Mouse (Mus musculus): ENCODE data around the gene Ttc39b. TPM values are rescaled to one million over a fixed set of nuclear protein-coding genes. Genes with fewer than 3 reads are reported as not detected.
"Not testable (repeated sequence)": the region's sequence is repeated elsewhere in the genome, so short reads cannot be mapped to it uniquely, and the experiment has no call there.

Gene Ttc39b
- total RNA-seq, 2 experiments from 2014 or later, result 6.5 to 9.2 TPM

GRCm38 (mm10) chr4:83279236-83279635 lies 44.8 kb downstream of the Ttc39b start:
- no peak for DNase-seq (ENCODE audit: low spot score in 2 of 2)

DNA sequence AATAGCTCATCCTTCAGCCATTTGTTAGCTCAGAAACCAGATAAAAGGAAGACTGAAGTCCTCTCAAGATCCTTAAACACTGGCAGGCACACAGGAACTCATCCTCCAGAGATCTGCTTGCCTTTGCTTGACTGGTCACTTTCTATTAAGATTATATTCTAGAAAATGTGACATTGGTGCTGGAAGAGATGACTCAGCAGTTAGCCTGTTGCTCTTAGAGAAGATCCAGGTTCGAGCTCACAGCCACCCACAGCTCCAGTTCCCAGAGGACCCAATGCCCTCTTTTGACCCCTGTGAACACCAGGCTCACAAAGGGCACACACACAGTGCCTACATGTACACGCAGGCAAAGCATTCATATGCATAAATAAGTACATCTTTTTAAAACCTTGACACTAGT lies 49.8 kb downstream of the Ttc39b start:
- DNase-seq (ENCODE audit: low spot score in 2 of 2), result no peak

- DNase-seq (ENCODE audit: low spot score in 2 of 2), result no peak
Observed at GRCm38 (mm10) chr4:83273616-83274050, 50.4 kb downstream of the Ttc39b start.

GRCm38 (mm10) chr4:83272917-83273615 lies 51.0 kb downstream of the Ttc39b start:
- no peak for DNase-seq (ENCODE audit: low spot score in 2 of 2)

GRCm38 (mm10) chr4:83270481-83270880 lies 53.6 kb downstream of the Ttc39b start:
- DNase-seq (ENCODE audit: low spot score in 2 of 2), result no peak

DNA sequence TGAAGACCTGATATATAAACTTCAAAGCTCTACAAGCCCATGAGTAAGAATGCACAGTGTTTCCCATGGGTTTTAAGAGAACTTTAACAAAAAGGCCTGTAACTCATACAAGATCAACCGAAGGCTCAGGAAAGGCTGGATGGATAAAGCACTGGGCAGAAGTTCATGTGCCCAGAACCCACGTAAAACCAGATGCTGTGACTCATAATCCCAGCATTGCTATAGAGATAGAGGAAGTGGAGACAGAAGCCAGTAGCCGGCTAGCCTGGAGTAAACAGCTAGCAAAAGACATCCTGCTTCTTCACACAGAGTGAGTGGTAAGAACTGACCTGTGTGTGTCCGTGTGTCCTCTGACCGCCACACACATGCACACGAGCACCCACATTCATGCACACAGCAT lies 54.4 kb downstream of the Ttc39b start:
- DNase-seq (ENCODE audit: low spot score in 2 of 2), result no peak

GRCm38 (mm10) chr4:83265926-83266692 lies 57.9 kb downstream of the Ttc39b start:
- no peak for DNase-seq (ENCODE audit: low spot score in 2 of 2)

- no peak for DNase-seq (ENCODE audit: low spot score in 2 of 2)
Observed at GRCm38 (mm10) chr4:83264832-83265231, 59.2 kb downstream of the Ttc39b start.

DNA sequence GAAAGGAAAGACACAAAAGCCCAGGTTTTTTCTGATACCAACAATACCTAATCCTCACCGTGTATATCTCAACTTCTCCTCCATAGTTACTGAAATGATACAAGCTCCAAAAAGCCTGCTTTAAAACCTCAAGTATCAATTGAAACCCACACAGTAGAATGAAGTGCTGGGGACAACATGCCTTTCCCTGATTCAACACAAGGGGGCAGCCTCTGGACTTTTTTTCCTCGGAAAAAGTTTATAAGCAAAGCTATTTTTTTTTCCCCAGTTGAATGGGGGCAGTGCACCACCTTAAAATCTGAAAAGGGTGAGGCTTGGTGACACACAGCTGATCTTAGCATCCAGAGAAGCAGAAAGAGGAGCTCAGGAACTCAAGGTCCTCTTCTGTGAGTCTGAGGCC lies 62.1 kb downstream of the Ttc39b start:
- peak in 1 of 2 experiments; percentile 42 for DNase-seq (ENCODE audit: low spot score in 2 of 2)

DNA sequence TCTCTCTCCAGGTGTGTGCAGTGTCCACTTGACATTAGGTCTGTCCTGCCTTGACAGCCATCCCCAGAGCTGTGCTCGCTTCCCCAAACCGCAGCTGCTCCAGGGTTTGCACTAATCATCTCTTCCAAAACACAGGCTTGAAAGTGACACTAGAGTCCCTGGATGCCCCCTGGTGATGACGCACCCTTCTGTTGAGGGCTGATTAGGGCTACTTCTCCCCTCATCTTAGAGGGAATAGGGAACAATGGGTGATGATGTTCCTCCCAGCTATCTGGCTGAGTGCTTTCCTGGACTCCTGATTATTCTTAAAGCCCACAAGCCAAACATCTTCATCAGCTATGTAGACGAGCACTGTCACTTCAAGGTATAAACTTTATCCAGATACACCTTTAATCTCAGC lies 64.4 kb downstream of the Ttc39b start:
- no peak for DNase-seq (ENCODE audit: low spot score in 2 of 2)

DNA sequence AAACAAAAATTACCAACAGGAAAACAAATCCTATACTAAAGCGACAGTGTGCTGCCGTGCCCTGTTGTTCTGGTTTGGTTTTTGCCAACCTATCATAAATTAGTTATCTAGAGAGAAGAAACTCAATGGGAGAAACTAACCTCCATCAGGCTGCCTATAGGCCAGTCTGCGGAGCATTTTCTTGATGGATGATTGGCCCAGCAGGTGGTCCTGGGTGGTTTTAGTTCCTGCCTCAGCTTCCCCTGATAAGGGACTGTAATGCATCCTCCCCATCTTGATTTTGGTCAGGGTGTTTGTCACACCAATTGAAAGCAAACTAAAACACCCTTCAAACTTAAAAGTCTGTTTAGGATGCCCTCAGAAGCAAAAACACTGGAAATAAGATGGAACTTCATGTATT lies 65.8 kb downstream of the Ttc39b start:
- no peak for DNase-seq (ENCODE audit: low spot score in 2 of 2)

DNA sequence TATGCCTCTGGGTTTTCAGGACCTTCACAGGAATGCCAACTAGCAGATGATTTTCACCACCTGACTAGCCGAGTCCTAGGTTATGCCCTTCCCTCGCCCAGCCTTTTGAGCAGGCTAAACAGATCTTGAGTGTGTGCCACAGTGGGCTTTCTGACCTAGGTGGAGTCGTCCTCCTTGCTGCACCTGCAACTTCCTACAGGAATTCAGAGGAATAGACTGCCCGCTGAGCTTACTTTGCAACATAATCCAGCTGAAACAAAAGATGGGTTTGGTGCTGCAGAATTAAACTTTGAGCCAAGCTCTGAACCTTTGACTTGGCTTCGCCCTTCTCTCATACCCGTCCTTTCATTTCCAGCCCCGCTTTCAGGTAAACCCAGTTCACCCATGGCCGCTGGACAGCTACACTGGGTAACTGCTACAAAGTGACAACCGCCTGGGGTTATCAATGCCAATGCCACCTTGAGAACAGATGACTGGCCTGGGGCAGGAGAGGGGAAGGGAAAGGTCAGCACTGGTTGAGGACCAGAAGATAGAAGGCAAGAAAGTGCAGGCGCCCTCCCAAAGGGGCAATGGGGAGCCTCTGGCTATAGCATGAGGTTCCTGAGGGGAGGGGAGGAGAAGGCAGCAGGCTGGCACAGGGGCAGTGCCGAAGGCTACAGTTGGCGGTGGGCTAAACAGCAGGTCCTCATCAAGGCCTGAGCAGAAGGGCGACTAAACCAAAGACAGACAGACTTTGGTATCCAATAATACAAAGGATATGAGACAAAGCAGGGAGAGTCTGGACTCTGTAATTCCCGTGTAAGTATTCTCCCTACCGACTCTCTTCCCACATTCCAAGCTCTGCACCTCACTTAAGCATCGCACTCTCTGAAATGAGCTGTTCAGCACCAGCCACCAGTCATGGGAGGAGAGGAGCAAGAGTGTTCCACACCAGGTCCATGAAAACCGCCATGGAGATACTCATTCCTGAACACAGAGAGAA lies 66.5 kb downstream of the Ttc39b start:
- no peak for DNase-seq (ENCODE audit: low spot score in 2 of 2)

- no peak for DNase-seq (ENCODE audit: low spot score in 2 of 2)
Observed at GRCm38 (mm10) chr4:83256779-83257178, 67.3 kb downstream of the Ttc39b start.

DNA sequence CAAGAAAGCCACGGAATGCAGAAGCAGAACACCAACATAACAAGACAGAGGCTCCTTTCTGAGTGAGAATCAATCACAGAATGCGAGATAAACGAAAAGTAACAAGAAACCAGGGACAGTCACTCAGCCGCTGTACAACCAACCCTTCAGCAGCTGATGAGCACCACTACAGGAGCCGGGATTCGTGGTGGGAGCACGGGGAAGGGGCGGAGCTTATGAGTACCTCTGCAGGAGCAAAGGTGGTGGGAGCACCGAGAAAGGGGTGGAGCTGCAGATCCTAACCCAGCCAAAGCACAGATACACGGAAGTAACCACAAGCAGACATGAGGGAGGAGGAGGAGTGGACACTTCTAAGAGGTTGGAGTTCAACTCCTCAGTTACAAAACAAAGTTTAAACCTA lies 69.1 kb downstream of the Ttc39b start:
- DNase-seq (ENCODE audit: low spot score in 2 of 2), result no peak

GRCm38 (mm10) chr4:83253679-83254078 lies 70.4 kb downstream of the Ttc39b start:
- no peak for DNase-seq (ENCODE audit: low spot score in 2 of 2)

- DNase-seq (ENCODE audit: low spot score in 2 of 2), result no peak
Observed at GRCm38 (mm10) chr4:83243706-83244105, 80.3 kb downstream of the Ttc39b start.

DNA sequence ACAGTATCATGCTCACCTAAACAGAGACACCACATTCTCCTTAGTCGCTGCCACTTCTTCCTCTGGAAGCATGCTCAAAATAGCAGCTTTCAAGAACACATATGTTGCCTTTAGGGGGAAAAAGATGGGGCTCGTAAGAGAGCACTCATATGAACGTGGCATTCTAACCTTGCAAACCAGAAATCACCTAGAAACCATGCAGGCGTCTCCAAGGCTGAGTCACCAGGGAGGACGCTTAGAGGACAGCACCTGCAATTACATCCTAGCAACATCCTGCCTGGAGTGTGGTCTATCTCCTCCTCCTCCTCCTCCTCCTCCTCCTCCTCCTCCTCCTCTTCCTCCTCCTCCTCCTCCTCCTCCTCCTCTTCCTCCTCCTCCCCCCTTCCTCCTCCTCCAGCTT lies 82.4 kb downstream of the Ttc39b start:
- no peak for DNase-seq (ENCODE audit: low spot score in 2 of 2)

- DNase-seq (ENCODE audit: low spot score in 2 of 2), result no peak
Observed at GRCm38 (mm10) chr4:83237656-83238055, 86.4 kb downstream of the Ttc39b start.

DNA sequence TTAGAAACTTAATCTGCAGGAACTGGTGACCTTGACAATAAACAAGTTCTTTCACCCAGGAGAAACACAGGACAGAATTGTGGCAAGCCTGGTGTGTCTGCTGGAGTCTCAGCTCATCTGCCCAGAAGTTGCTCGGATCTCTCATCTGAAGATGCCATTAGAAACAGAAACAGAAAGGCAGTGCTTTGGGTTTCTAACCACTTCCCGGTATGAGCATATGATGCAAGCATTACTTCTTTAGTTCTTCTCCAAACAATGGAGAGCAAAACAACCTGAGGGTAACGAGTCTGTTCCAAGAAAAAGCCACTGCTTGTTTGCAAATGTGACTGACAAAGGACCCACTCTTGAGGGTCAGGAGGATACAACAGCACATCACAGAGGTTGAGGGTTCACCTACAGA lies 88.8 kb downstream of the Ttc39b start:
- not testable (repeated sequence) for DNase-seq (ENCODE audit: low spot score in 2 of 2)

DNA sequence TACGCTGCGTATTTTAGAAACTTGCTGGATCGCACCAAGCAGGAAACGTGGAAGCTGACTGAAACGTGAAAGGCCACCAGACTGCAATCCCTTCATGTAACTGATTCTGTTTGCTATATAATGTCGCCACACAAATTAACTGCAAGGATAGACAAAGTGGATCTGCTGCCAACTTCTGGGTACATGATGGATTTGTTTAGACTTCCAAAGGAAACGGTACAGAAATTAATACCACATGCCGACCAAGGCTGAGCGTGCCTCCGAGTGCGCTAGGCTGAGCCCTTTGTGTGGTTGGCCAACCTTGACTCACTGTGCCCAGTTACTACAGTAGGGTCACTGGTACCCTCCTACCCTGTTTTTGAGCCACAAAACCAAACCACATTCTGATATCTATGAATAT lies 89.3 kb downstream of the Ttc39b start:
- no peak for DNase-seq (ENCODE audit: low spot score in 2 of 2)

DNA sequence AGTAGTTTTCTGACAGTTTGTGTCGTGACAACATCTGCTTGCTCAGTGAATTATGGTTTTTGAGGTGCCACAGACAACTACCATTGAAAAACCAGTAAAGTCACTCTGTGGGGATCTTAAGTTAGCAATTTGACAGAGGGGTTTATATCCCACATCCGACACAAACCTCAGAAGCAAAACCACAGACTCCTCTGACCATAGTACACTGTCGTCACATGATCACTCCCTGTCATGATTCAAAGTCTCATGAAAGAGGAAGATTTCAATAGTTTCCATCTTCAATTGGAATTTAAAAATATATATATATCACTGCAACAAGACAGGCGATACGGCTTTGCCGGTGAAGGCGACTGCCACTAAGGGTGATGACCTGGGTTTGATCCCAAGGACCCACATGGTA lies 89.9 kb downstream of the Ttc39b start:
- DNase-seq (ENCODE audit: low spot score in 2 of 2), result no peak

Measured in gastrocnemius, postnatal 4 days (tissue).